Mouse (Mus musculus) spleen, adult 2 months (tissue): ENCODE measurements around the gene Ip6k1.

Source experiments
- CTCF ChIP-seq: fragments of 200-500 bp; IDR thresholded peaks from 2 replicates; pipeline ENCODE4 v1.5.1; 2011; ENCODE audit warnings: mild to moderate bottlenecking, inconsistent platforms; ENCODE audit not compliant: insufficient read depth, insufficient read length, insufficient replicate concordance; ENCODE audit errors: extremely low read depth
- POLR2A ChIP-seq: fragments of 200-500 bp; IDR thresholded peaks from 2 replicates; pipeline ENCODE4 v1.6.1; 2011; ENCODE audit warnings: low read depth, low read length, inconsistent platforms

GRCm38 (mm10) chr9:108052885-108053664 is 50.8 kb downstream of the Ip6k1 start, which contains the start of gene Amigo3:
- TF ChIP-seq POLR2A: no peak
- peak; percentile 90 for TF ChIP-seq CTCF
